Mouse (Mus musculus) Patski (cell line): ENCODE measurements around the gene Kcna1. TPM values are rescaled to one million over a fixed set of nuclear protein-coding genes. Genes with fewer than 3 reads are reported as not detected.

Experiments
- ATAC-seq: fragments of 100-300 bp; one replicate; pipeline ENCODE4 v1.8.0; 2021
- CTCF ChIA-PET: fragments of 350-600 bp; sonication (Branson Sonifier 250); formaldehyde crosslinking; loops from one replicate; lab custom pipeline; 2022; ENCODE audit warnings: inconsistent platforms; lab: Charles Lee
- POLR2A ChIA-PET: fragments of 350-600 bp; sonication (Branson Sonifier 250); formaldehyde crosslinking; loops from one replicate; lab custom pipeline; 2022; ENCODE audit warnings: antibody characterized with exemption, inconsistent platforms; lab: Charles Lee
- DNase-seq: peaks from one replicate; pipeline ENCODE4 v3.0.0-alpha.2; 2011; ENCODE audit warnings: low read depth, low spot score
- H3K27me3 ChIP-seq: fragments of 371-371 bp; one replicate; pipeline ENCODE4 v1.5.1; 2021
- CTCF ChIP-seq: fragments of 100-300 bp; IDR thresholded peaks from one replicate; pipeline ENCODE4 v1.5.1; 2021
- in situ Hi-C: fragments of 300-500 bp; cut with MboI; formaldehyde crosslinking; loops from 3 replicates; pipeline ENCODE4 v1.11.1; 2018; ENCODE audit warnings: low pct_unique_long_range_greater_than_20kb, mixed read lengths
- polyA plus RNA-seq: library from polyadenylated mRNA; unstranded; gene quantifications from one replicate; pipeline ENCODE4 v1.2.3, GENCODE M21; 2021

The Kcna1 gene
- polyA plus RNA-seq, 1 experiment from 2014 or later, result 0.42 TPM

GRCm38 (mm10) chr6:126599201-126599995 is 46.8 kb downstream of the Kcna1 start:
- peak; percentile 66 for TF ChIP-seq CTCF
- ChIA-PET POLR2A (no interaction called here), CTCF (interaction anchor here (1.1 kb wide), 1 partner anchor 11 kb away, joined by 3 read pairs; no protein-coding TSS in a partner anchor)
- in situ Hi-C loops, result no loop called here
- DNase-seq, result no peak
- ATAC-seq, result peak; percentile 66
- peaks cover 19% of the 10 kb centered on the region for H3K27me3 ChIP-seq

GRCm38 (mm10) chr6:126597741-126598140 is 48.4 kb downstream of the Kcna1 start:
- DNase-seq (no peak), ATAC-seq (no peak)
- peaks cover 13% of the 10 kb centered on the region for H3K27me3 ChIP-seq
- CTCF ChIA-PET, result interaction anchor here (0.7 kb wide), 1 partner anchor 11 kb away, joined by 3 read pairs; no protein-coding TSS in a partner anchor
- POLR2A ChIA-PET, result no interaction called here
- no peak for TF ChIP-seq CTCF
- in situ Hi-C loops, result no loop called here

- in situ Hi-C loops, result no loop called here
- POLR2A ChIA-PET, result no interaction called here
Observed at GRCm38 (mm10) chr6:126595805-126596629, 50.2 kb downstream of the Kcna1 start.

GRCm38 (mm10) chr6:126595130-126595529 is 51.1 kb downstream of the Kcna1 start:
- in situ Hi-C loops, result no loop called here
- CTCF ChIA-PET, result interaction anchor here (1.2 kb wide), 1 partner anchor 63 kb away, joined by 3 read pairs; no protein-coding TSS in a partner anchor
- DNase-seq (no peak), ATAC-seq (peak; percentile 28)
- POLR2A ChIA-PET, result interaction anchor here (0.6 kb wide), 1 partner anchor 28 kb away, joined by 3 read pairs; no protein-coding TSS in a partner anchor
- TF ChIP-seq CTCF, result no peak
- peaks cover 7% of the 10 kb centered on the region for H3K27me3 ChIP-seq

More at GRCm38 (mm10) chr6:126595805-126596629, 50.2 kb downstream of the Kcna1 start:
- CTCF ChIA-PET, result interaction anchor here (0.9 kb wide), 1 partner anchor 12 kb away, joined by 3 read pairs; no protein-coding TSS in a partner anchor
- no peak for TF ChIP-seq CTCF
- ATAC-seq (no peak), DNase-seq (no peak)
- H3K27me3 ChIP-seq, result peaks cover 9% of the 10 kb centered on the region

GRCm38 (mm10) chr6:126594365-126594764 is 51.8 kb downstream of the Kcna1 start:
- peaks cover 4% of the 10 kb centered on the region for H3K27me3 ChIP-seq
- in situ Hi-C loops, result no loop called here
- ATAC-seq, result no peak
- CTCF ChIA-PET, result interaction anchor here (1.2 kb wide), 1 partner anchor 64 kb away, joined by 3 read pairs; no protein-coding TSS in a partner anchor
- no peak for DNase-seq
- no peak for TF ChIP-seq CTCF
- POLR2A ChIA-PET, result interaction anchor here (0.6 kb wide), 1 partner anchor 29 kb away, joined by 3 read pairs; no protein-coding TSS in a partner anchor

GRCm38 (mm10) chr6:126593336-126593735 is 52.8 kb downstream of the Kcna1 start:
- no peak for TF ChIP-seq CTCF
- no peak for DNase-seq
- ChIA-PET CTCF (interaction anchor here (0.7 to 1.5 kb wide), 2 partner anchors 10 to 13 kb away, joined by 3 to 4 read pairs; no protein-coding TSS in a partner anchor), POLR2A (no interaction called here)
- ATAC-seq, result no peak
- H3K27me3 ChIP-seq, result peaks cover 4% of the 10 kb centered on the region
- in situ Hi-C loops, result no loop called here

Other genes starting within 250 kb of the Kcna1 start
- gene Kcna5, start 111.0 kb downstream of the Kcna1 start, polyA plus RNA-seq, result 1.4 TPM
- gene Kcna6, start 94.3 kb upstream of the Kcna1 start, polyA plus RNA-seq, result 0.05 TPM
- 183 TPM for gene Ndufa9, start 202.8 kb upstream of the Kcna1 start, polyA plus RNA-seq
- not detected for gene Akap3, start 206.7 kb upstream of the Kcna1 start, polyA plus RNA-seq